Mouse (Mus musculus) embryonic facial prominence, embryonic 10.5 days (tissue): Measurements from ENCODE around the gene Olfr345. TPM values are rescaled to one million over a fixed set of nuclear protein-coding genes. Genes with fewer than 3 reads are reported as not detected.

Experiments
- DNase-seq: peaks from one replicate; pipeline ENCODE4 v3.0.0-alpha.2; 2017; ENCODE audit warnings: low spot score
- H3K27ac ChIP-seq: fragments of 300-500 bp; sonication (generic); replicated peaks from 2 replicates; pipeline ENCODE4 v1.5.1; 2016; ENCODE audit warnings: mild to moderate bottlenecking
- H3K27me3 ChIP-seq: fragments of 300-500 bp; sonication (generic); replicated peaks from 2 replicates; pipeline ENCODE4 v1.6.1; 2016; ENCODE audit warnings: low read depth, mild to moderate bottlenecking; ENCODE audit not compliant: poor library complexity, severe bottlenecking
- H3K36me3 ChIP-seq: fragments of 300-500 bp; sonication (generic); replicated peaks from 2 replicates; pipeline ENCODE4 v1.6.1; 2016; ENCODE audit warnings: mild to moderate bottlenecking, moderate library complexity
- H3K4me1 ChIP-seq: fragments of 300-500 bp; sonication (generic); 2 replicates; pipeline ENCODE4 v1.6.1; 2016
- H3K4me3 ChIP-seq: fragments of 300-500 bp; sonication (generic); 2 replicates; pipeline ENCODE4 v1.5.1; 2016; ENCODE audit warnings: mild to moderate bottlenecking, moderate library complexity
- H3K9me3 ChIP-seq: fragments of 300-500 bp; sonication (generic); 2 replicates; pipeline ENCODE4 v1.6.1; 2016; ENCODE audit warnings: mild to moderate bottlenecking
- WGBS: fragments of 180-500 bp; shearing (Covaris S2); methylation state at CpG from one replicate; pipeline ENCODE4 v1.1.7; 2016; 5-methylcytosine and 5-hydroxymethylcytosine counted together
- polyA plus RNA-seq: library from polyadenylated mRNA; unstranded; fragments of >200 nt; fragmentation: Nextera tagmentation; extraction: Ambion mirVana; gene quantifications from 2 replicates; pipeline ENCODE4 v1.2.1, GENCODE M21; 2016

The Olfr345 gene
- polyA plus RNA-seq = not detected in 2 replicates

DNA sequence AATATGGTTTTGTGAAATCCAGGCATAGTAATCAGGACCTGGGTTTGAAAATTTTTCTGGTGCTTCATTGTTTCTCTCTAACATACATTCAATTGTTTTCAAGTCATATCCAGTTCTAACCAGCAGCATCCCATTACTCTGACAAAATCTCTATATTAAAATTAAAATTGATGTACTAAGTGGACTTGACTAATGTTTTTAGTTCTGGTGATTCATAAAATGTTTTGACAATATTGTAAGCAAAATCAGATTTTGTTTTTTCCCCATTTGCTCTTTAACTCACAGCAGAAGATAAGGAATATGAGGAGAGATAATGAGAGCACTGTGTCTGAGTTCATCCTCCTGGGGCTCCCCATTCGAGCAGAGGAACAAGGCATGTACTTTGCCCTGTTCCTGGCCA, at the start of gene Olfr345:
Olfr345 (plus strand) TSS at position 301 of the 400 bp plus-strand sequence.
- Histone ChIP-seq H3K4me1 (no peaks in the 10 kb centered on the region), H3K36me3 (no peaks in the 10 kb centered on the region), H3K4me3 (no peak within 1 kb of the TSS), H3K9me3 (peaks cover 35% of the 10 kb centered on the region; the same call in 1 of the 2 replicates), H3K27ac (no peak within 1 kb of the TSS), H3K27me3 (no peaks in the 10 kb centered on the region)
- 75% methylated on average over 1 of the region's 1 CpGs for WGBS
- no peak for DNase-seq

DNA sequence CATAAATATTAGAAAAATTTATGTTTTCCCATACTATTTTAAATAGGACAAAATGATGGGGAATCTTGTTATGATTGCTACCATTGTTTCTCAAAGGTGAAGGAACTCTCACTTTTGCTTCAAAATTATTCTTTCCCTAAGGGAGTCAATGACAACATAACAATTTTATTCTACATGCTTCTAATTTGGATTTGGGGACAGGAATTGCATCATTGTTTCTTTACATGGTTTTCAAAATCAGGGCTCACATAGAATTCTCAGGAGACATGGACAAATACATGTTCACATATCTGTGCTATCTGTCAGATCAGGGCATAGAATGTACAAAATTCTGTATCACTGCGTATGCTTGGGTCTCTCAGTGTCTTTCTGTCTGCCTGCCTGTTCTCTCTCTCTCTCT, 45.6 kb downstream of the Olfr345 start, which contains the start of gene Olfr346:
Olfr346 (plus strand) TSS at position 301 of the 400 bp plus-strand sequence.
- no peaks in the 10 kb centered on the region for H3K36me3 ChIP-seq
- peaks cover 25% of the 10 kb centered on the region for H3K9me3 ChIP-seq
- H3K27me3 ChIP-seq = no peaks in the 10 kb centered on the region
- WGBS = 92% methylated on average over 1 of the region's 1 CpGs
- no peak within 1 kb of the TSS for H3K27ac ChIP-seq
- H3K4me1 ChIP-seq = no peaks in the 10 kb centered on the region
- H3K4me3 ChIP-seq = no peak within 1 kb of the TSS
- no peak for DNase-seq

Other genes with a start within 250 kb of the Olfr345 start
- not detected in 2 replicates for gene Olfr339, start 221.1 kb upstream of the Olfr345 start, polyA plus RNA-seq
- not detected in 2 replicates for gene Olfr340, start 187.5 kb upstream of the Olfr345 start, polyA plus RNA-seq
- not detected in 2 replicates for gene Olfr341, start 157.6 kb upstream of the Olfr345 start, polyA plus RNA-seq
- not detected in 2 replicates for gene Olfr342, start 115.0 kb upstream of the Olfr345 start, polyA plus RNA-seq
- gene Olfr344, start 73.4 kb upstream of the Olfr345 start, polyA plus RNA-seq = not detected in 2 replicates
- gene Olfr346, start 45.7 kb downstream of the Olfr345 start, polyA plus RNA-seq = not detected in 2 replicates
- gene Olfr347, start 91.9 kb downstream of the Olfr345 start, polyA plus RNA-seq = not detected in 2 replicates
- gene Olfr348, start 144.2 kb downstream of the Olfr345 start, polyA plus RNA-seq = not detected in 2 replicates
- not detected in 2 replicates for gene Olfr50, start 150.5 kb downstream of the Olfr345 start, polyA plus RNA-seq
- not detected in 2 replicates for gene Olfr3, start 177.0 kb downstream of the Olfr345 start, polyA plus RNA-seq
- not detected in 2 replicates for gene Olfr350, start 206.3 kb downstream of the Olfr345 start, polyA plus RNA-seq
- not detected in 2 replicates for gene Olfr351, start 222.6 kb downstream of the Olfr345 start, polyA plus RNA-seq
- gene Olfr352, start 228.4 kb downstream of the Olfr345 start, polyA plus RNA-seq = not detected in 2 replicates